8 mouse cellular contexts compared by ENCODE assay signal in genomic region chr11:119913291-119913934, GRCm38 (mm10). TPM values are rescaled to one million over a fixed set of nuclear protein-coding genes. Genes with fewer than 3 reads are reported as not detected.
A peak's percentile ranks its signal among the peaks of the same experiment; 100 is the strongest.
DNase-seq lines count a peak whose midpoint lies in the region; ATAC-seq and TF ChIP-seq lines count a peak whose summit lies in the region.

Chmp6 (plus strand) TSS chr11:119913441.

- under 1% methylated on average over 48 of the region's 48 CpGs for WGBS in heart, embryonic 10.5 days
- WGBS in kidney, embryonic 15.5 days, result under 1% methylated on average over 48 of the region's 48 CpGs
- under 1% methylated on average over 48 of the region's 48 CpGs for WGBS in liver, adult 2 months

- peak within 1 kb of the TSS; percentile 54 for H3ac ChIP-seq in myocyte (ENCODE audit: control insufficient read depth, insufficient read length)

- no peaks in the 10 kb centered on the region for H3K9me3 ChIP-seq in heart, embryonic 10.5 days
- no peaks in the 10 kb centered on the region for H3K9me3 ChIP-seq in kidney, embryonic 15.5 days (replicated peaks)

- TF ChIP-seq CTCF in bone marrow macrophage, adult 2 months (IDR thresholded peaks at IDR 0.05; ENCODE audit: low read depth, low read length), result no peak
- peak; percentile 15; the same call in 1 of the 2 replicates for TF ChIP-seq CTCF in embryonic fibroblast, embryonic 13.5 days (IDR thresholded peaks at IDR 0.05; ENCODE audit: borderline replicate concordance, insufficient read depth, low read length)
- TF ChIP-seq CTCF in liver, adult 2 months (IDR thresholded peaks at IDR 0.05; ENCODE audit: low read depth, low read length), result no peak

- H3K27ac ChIP-seq in bone marrow macrophage, adult 2 months (ENCODE audit: insufficient read depth, low read depth, low read length), result peak within 1 kb of the TSS; percentile 58
- peak within 1 kb of the TSS; percentile 32 for H3K27ac ChIP-seq in embryonic fibroblast, embryonic 13.5 days (ENCODE audit: insufficient read depth, low read length)
- peak within 1 kb of the TSS; percentile 98 for H3K27ac ChIP-seq in heart, embryonic 10.5 days
- H3K27ac ChIP-seq in kidney, embryonic 15.5 days, result peak within 1 kb of the TSS; percentile 88
- H3K27ac ChIP-seq in liver, adult 2 months (replicated peaks; ENCODE audit: insufficient read depth, low read depth, low read length), result peak within 1 kb of the TSS; percentile 76

- TF ChIP-seq POLR2A in bone marrow macrophage, adult 2 months (IDR thresholded peaks at IDR 0.05; ENCODE audit: borderline replicate concordance, low read depth, low read length), result no peak
- TF ChIP-seq POLR2A in embryonic fibroblast, embryonic 13.5 days (IDR thresholded peaks at IDR 0.05; ENCODE audit: low read depth, low read length), result peak; percentile 57; the same call in 1 of the 2 replicates
- TF ChIP-seq POLR2A in liver, adult 2 months (IDR thresholded peaks at IDR 0.05; ENCODE audit: extremely low read depth, insufficient read depth, low read length), result no peak
- peak; percentile 51 for TF ChIP-seq POLR2A in myocyte (IDR thresholded peaks at IDR 0.05; ENCODE audit: insufficient read length, low read depth)

- DNase-seq in A20 (ENCODE audit: low read depth, low spot score), result peak; percentile 92
- DNase-seq in heart, embryonic 10.5 days (ENCODE audit: low spot score), result peak; percentile 85
- peak; percentile 77 for DNase-seq in liver, adult 2 months (ENCODE audit: extremely low read depth, low read depth, low spot score)
- DNase-seq in splenic B cell, adult 2 months (ENCODE audit: low read depth, low spot score), result peak; percentile 87

- peaks cover 28% of the 10 kb centered on the region for H3K4me1 ChIP-seq in bone marrow macrophage, adult 2 months (ENCODE audit: control insufficient read depth, insufficient read depth, low read length)
- H3K4me1 ChIP-seq in embryonic fibroblast, embryonic 13.5 days (ENCODE audit: control insufficient read depth, insufficient read depth, low read length), result no peaks in the 10 kb centered on the region
- peaks cover 67% of the 10 kb centered on the region for H3K4me1 ChIP-seq in heart, embryonic 10.5 days
- H3K4me1 ChIP-seq in kidney, embryonic 15.5 days, result peaks cover 53% of the 10 kb centered on the region
- H3K4me1 ChIP-seq in liver, adult 2 months (ENCODE audit: control insufficient read depth, insufficient read depth, low read length), result peaks cover 19% of the 10 kb centered on the region; the same call in 1 of the 2 replicates

- peak within 1 kb of the TSS; percentile 99 for H3K9ac ChIP-seq in kidney, embryonic 15.5 days
- H3K9ac ChIP-seq in liver, adult 2 months (ENCODE audit: low read depth, low read length), result peak within 1 kb of the TSS; percentile 94

- ATAC-seq in kidney, embryonic 15.5 days (replicated peaks; ENCODE audit: low FRiP score), result peak; percentile 72

- 0 out of 2 replicates have a peak, but pooled peaks cover 6% of the 10 kb centered on the region for H3K27me3 ChIP-seq in heart, embryonic 10.5 days (ENCODE audit: insufficient read depth, poor library complexity, severe bottlenecking)
- H3K27me3 ChIP-seq in kidney, embryonic 15.5 days, result 0 out of 2 replicates have a peak, but pooled peaks cover 3% of the 10 kb centered on the region
- no peaks in the 10 kb centered on the region for H3K27me3 ChIP-seq in liver, adult 2 months (ENCODE audit: control insufficient read depth, insufficient read depth, low read length)
- no peaks in the 10 kb centered on the region for H3K27me3 ChIP-seq in myocyte (ENCODE audit: control insufficient read depth, insufficient read depth, insufficient read length)
- no peaks in the 10 kb centered on the region for H3K27me3 ChIP-seq in splenic B cell, adult 2 months (ENCODE audit: control insufficient read depth, insufficient read depth, low read length, poor library complexity, severe bottlenecking)

- H3K36me3 ChIP-seq in heart, embryonic 10.5 days, result peaks cover 30% of the 10 kb centered on the region
- peaks cover 28% of the 10 kb centered on the region for H3K36me3 ChIP-seq in kidney, embryonic 15.5 days
- H3K36me3 ChIP-seq in liver, adult 2 months (ENCODE audit: control insufficient read depth, insufficient read depth, low read length), result no peaks in the 10 kb centered on the region
- peaks cover 7% of the 10 kb centered on the region for H3K36me3 ChIP-seq in myocyte (ENCODE audit: control insufficient read depth, insufficient read depth)
- H3K36me3 ChIP-seq in splenic B cell, adult 2 months (ENCODE audit: control insufficient read depth, insufficient read depth, low read length, poor library complexity, severe bottlenecking), result peaks cover 6% of the 10 kb centered on the region

- peak within 1 kb of the TSS; percentile 93 for H3K4me3 ChIP-seq in bone marrow macrophage, adult 2 months (ENCODE audit: insufficient read depth, low read length)
- H3K4me3 ChIP-seq in embryonic fibroblast, embryonic 13.5 days (ENCODE audit: insufficient read depth, low read length), result peak within 1 kb of the TSS; percentile 86
- H3K4me3 ChIP-seq in heart, embryonic 10.5 days, result peak within 1 kb of the TSS; percentile 98
- H3K4me3 ChIP-seq in kidney, embryonic 15.5 days (replicated peaks), result peak within 1 kb of the TSS; percentile 99
- peak within 1 kb of the TSS; percentile 91 for H3K4me3 ChIP-seq in liver, adult 2 months (ENCODE audit: insufficient read depth, low read depth, low read length)
- H3K4me3 ChIP-seq in myocyte, result peak within 1 kb of the TSS; percentile 86

- H3K4me2 ChIP-seq in kidney, embryonic 15.5 days, result peak within 1 kb of the TSS; percentile 92
- H3K4me2 ChIP-seq in myocyte (ENCODE audit: low read depth), result peak within 1 kb of the TSS; percentile 99

- H3K79me2 ChIP-seq in liver, adult 2 months (ENCODE audit: control insufficient read depth, insufficient read depth, low read length), result no peaks in the 10 kb centered on the region
- peaks cover 14% of the 10 kb centered on the region for H3K79me2 ChIP-seq in myocyte (ENCODE audit: control insufficient read depth, insufficient read depth)

TF ChIP-seq in myocyte, 11 proteins besides CTCF, POLR2A, EP300 and RAD21:
- TF ChIP-seq POLR2AphosphoS2 (IDR thresholded peaks at IDR 0.05; ENCODE audit: insufficient read length, low read depth) (peak; percentile 61), MAX (IDR thresholded peaks at IDR 0.05; ENCODE audit: low read depth) (no peak), MYOG (IDR thresholded peaks at IDR 0.05; ENCODE audit: control insufficient read depth in 1 of 3, insufficient read depth in 1 of 3, insufficient read length in 2 of 3, low read depth in 2 of 3) (peak in 2 of 3 experiments; percentile 2 to 57), SRF (IDR thresholded peaks at IDR 0.05; ENCODE audit: control insufficient read depth, insufficient read length, low read depth) (peak; percentile 65)

RNA-seq across cellular contexts. Expression of gene Chmp6, which starts in this region (rescaled TPM):
- 34.0 and 34.8 TPM in 2 replicates for polyA plus RNA-seq in bone marrow macrophage, adult 2 months (2012; ENCODE audit: insufficient read depth, insufficient read length, missing spikeins)
- polyA plus RNA-seq in embryonic fibroblast, embryonic 13.5 days (2011; ENCODE audit: insufficient read length, low read depth, missing spikeins), result 29.5 and 30.3 TPM in 2 replicates
- polyA plus RNA-seq in heart, embryonic 10.5 days (2016; fragmentation: Nextera tagmentation; extraction: Ambion mirVana), result 86.7 and 96.6 TPM in 2 replicates
- polyA plus RNA-seq in kidney, embryonic 15.5 days (2015; fragmentation: Nextera tagmentation; extraction: Ambion mirVana), result 94.1 and 101 TPM in 2 replicates
- total RNA-seq in liver, adult 2 months (2014; rRNA removed), result 20.6 and 21.6 TPM in 2 replicates
- polyA plus RNA-seq in liver, adult 2 months (2012; rRNA removed), result 34.2 and 34.9 TPM in 2 replicates
- polyA plus RNA-seq in myocyte (2012; fragmentation: generic; extraction: Trizol), result 60.5 TPM

Comparison
In these comparisons a context has a peak if more than half of its experiments do, and no peak if none do; other contexts are left out.
1. Peak in every context shown above with its lines: DNase-seq, ATAC-seq, H3K4me3 ChIP-seq and H3K27ac ChIP-seq.
2. H3K27ac ChIP-seq: peak in every context shown above with its lines; median percentile 98 in heart, embryonic 10.5 days; 88 in kidney, embryonic 15.5 days; 76 in liver, adult 2 months; 58 in bone marrow macrophage, adult 2 months; 32 in embryonic fibroblast, embryonic 13.5 days.
3. POLR2A ChIP-seq: peak in embryonic fibroblast, embryonic 13.5 days (single experiment) and myocyte (single experiment); none in bone marrow macrophage, adult 2 months (single experiment) and liver, adult 2 months (single experiment).